Comparison of ENCODE assay signal across 5 mouse cellular contexts in genomic region chr14:118156056-118156455, GRCm38 (mm10). TPM values are rescaled to one million over a fixed set of nuclear protein-coding genes. Genes with fewer than 3 reads are reported as not detected.
DNase-seq lines count a peak whose midpoint lies in the region; ATAC-seq lines count a peak whose summit lies in the region.
"Not testable (repeated sequence)": the region's sequence is repeated elsewhere in the genome, so short reads cannot be mapped to it uniquely, and the experiment has no call there.

No protein-coding gene starts in this region.

- DNase-seq in ES-CJ7 (ENCODE audit: low read depth, low spot score) (peak; percentile 37), ZHBTc4 (ENCODE audit: low read depth, low spot score) (peak; percentile 59)
- peak; percentile 64 for DNase-seq in heart, adult 11 months

- not testable (repeated sequence) for H3K9ac ChIP-seq in forebrain, embryonic 13.5 days; forebrain, embryonic 15.5 days (replicated peaks)

- peak; percentile 22; the same call in 1 of the 2 replicates for ATAC-seq in forebrain, embryonic 13.5 days
- ATAC-seq in forebrain, embryonic 15.5 days (replicated peaks): 0 out of 2 replicates have a peak, but pooled peaks have one; percentile 3

- H3K36me3 ChIP-seq in forebrain, embryonic 13.5 days (ENCODE audit: poor library complexity, severe bottlenecking): peaks cover 43% of the 10 kb centered on the region
- H3K36me3 ChIP-seq in forebrain, embryonic 15.5 days: peaks cover 12% of the 10 kb centered on the region

- not testable (repeated sequence) for H3K4me2 ChIP-seq in forebrain, embryonic 13.5 days; forebrain, embryonic 15.5 days (replicated peaks)

- not testable (repeated sequence) for H3K9me3 ChIP-seq in forebrain, embryonic 13.5 days (replicated peaks); forebrain, embryonic 15.5 days

- not testable (repeated sequence) for H3K4me3 ChIP-seq in forebrain, embryonic 13.5 days; forebrain, embryonic 15.5 days

- not testable (repeated sequence) for H3K4me1 ChIP-seq in forebrain, embryonic 13.5 days; forebrain, embryonic 15.5 days

- not testable (repeated sequence) for H3K27me3 ChIP-seq in forebrain, embryonic 13.5 days; forebrain, embryonic 15.5 days

- H3K27ac ChIP-seq in forebrain, embryonic 13.5 days; forebrain, embryonic 15.5 days (replicated peaks): not testable (repeated sequence)

- WGBS in forebrain, embryonic 13.5 days: 95% methylated on average over 16 of the region's 16 CpGs
- WGBS in forebrain, embryonic 15.5 days: 89% methylated on average over 16 of the region's 16 CpGs

RNA-seq across cellular contexts. Expression of gene Gpr180, which starts 19.1 kb away (rescaled TPM):
- polyA plus RNA-seq in forebrain, embryonic 13.5 days (2015; fragmentation: Nextera tagmentation; extraction: Ambion mirVana): 28.1 and 31.4 TPM in 2 replicates
- polyA plus RNA-seq in forebrain, embryonic 15.5 days (2015; fragmentation: Nextera tagmentation; extraction: Ambion mirVana): 29.0 and 29.1 TPM in 2 replicates

RNA-seq across cellular contexts. Expression of gene Tgds, which starts 23.5 kb away (rescaled TPM):
- polyA plus RNA-seq in forebrain, embryonic 13.5 days (2015; fragmentation: Nextera tagmentation; extraction: Ambion mirVana): 23.9 and 24.4 TPM in 2 replicates
- polyA plus RNA-seq in forebrain, embryonic 15.5 days (2015; fragmentation: Nextera tagmentation; extraction: Ambion mirVana): 21.4 and 23.4 TPM in 2 replicates
